Mouse (Mus musculus) brain, embryonic 18.5 days (tissue): ENCODE data around the gene Gm14406.
"Not testable (repeated sequence)": the region's sequence is repeated elsewhere in the genome, so short reads cannot be mapped to it uniquely, and the experiment has no call there.

Source experiments
- DNase-seq: peaks from one replicate; pipeline ENCODE4 v3.0.0-alpha.2; 2012; ENCODE audit warnings: low read depth, low spot score

Gm14406 gene

GRCm38 (mm10) chr2:177577998-177578397, at the start of gene Gm14406:
Gm14406 (minus strand) TSS chr2:177578210.
- not testable (repeated sequence) for DNase-seq

GRCm38 (mm10) chr2:177575141-177575540, 2.9 kb downstream of the Gm14406 start:
- DNase-seq, result not testable (repeated sequence)

- DNase-seq, result not testable (repeated sequence)
These were observed 18.6 kb downstream of the Gm14406 start for GRCm38 (mm10) chr2:177559365-177559764.

- DNase-seq, result not testable (repeated sequence)
These were observed 22.7 kb downstream of the Gm14406 start for GRCm38 (mm10) chr2:177555261-177555660.

- DNase-seq, result not testable (repeated sequence)
These were observed 40.3 kb downstream of the Gm14406 start for GRCm38 (mm10) chr2:177537717-177538116.

GRCm38 (mm10) chr2:177537141-177537540, 40.9 kb downstream of the Gm14406 start:
- not testable (repeated sequence) for DNase-seq

- DNase-seq, result no peak
These were observed 42.1 kb downstream of the Gm14406 start for GRCm38 (mm10) chr2:177535876-177536275.

GRCm38 (mm10) chr2:177524171-177524570, 53.8 kb downstream of the Gm14406 start:
- not testable (repeated sequence) for DNase-seq

GRCm38 (mm10) chr2:177523674-177524073, 54.3 kb downstream of the Gm14406 start:
- not testable (repeated sequence) for DNase-seq

- no peak for DNase-seq
These were observed 54.9 kb downstream of the Gm14406 start for GRCm38 (mm10) chr2:177523061-177523460.

- DNase-seq, result no peak
These were observed 58.0 kb downstream of the Gm14406 start for GRCm38 (mm10) chr2:177520035-177520434.
